Mouse (Mus musculus) testis, postnatal 10 days (tissue): ENCODE data around the gene Gimap3.

Experiments used
- DNase-seq: peaks from one replicate; pipeline ENCODE4 v3.0.0; 2021; ENCODE audit warnings: low spot score

The Gimap3 gene

GRCm38 (mm10) chr6:48742422-48743351 lies 28.0 kb downstream of the Gimap3 start:
- DNase-seq, result no peak

- DNase-seq, result no peak
These were observed 28.9 kb downstream of the Gimap3 start for GRCm38 (mm10) chr6:48741711-48742206.

DNA sequence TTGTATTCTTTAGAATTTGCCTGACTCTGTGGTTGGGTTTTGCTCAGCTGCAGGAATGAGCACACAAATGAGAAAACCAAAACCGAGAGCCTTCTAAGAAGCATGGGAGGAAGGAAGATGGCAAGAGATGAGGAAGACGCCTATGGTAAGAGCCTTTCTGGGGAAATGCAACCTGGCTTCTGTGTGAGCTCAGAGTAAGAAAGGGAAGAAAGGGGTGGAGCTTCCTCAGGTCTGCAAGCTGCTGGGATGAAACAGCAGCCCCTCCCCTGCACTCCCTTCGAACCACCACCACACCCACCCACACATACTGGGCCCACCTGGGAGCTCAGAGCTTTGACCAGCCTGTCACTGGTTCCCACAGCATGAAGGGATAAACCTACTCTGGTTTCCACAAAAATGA lies 29.4 kb downstream of the Gimap3 start:
- no peak for DNase-seq

GRCm38 (mm10) chr6:48740501-48741169 lies 30.0 kb downstream of the Gimap3 start:
- no peak for DNase-seq

GRCm38 (mm10) chr6:48739780-48740055 lies 30.9 kb downstream of the Gimap3 start:
- no peak for DNase-seq

GRCm38 (mm10) chr6:48738961-48739779 lies 31.5 kb downstream of the Gimap3 start, which contains the start of gene Gimap1:
Gene Gimap1, plus strand, starts transcription at chr6:48739054.
- DNase-seq, result no peak

GRCm38 (mm10) chr6:48737688-48738087 lies 33.0 kb downstream of the Gimap3 start:
- DNase-seq, result no peak

- no peak for DNase-seq
These were observed 33.6 kb downstream of the Gimap3 start for GRCm38 (mm10) chr6:48737053-48737452.

DNA sequence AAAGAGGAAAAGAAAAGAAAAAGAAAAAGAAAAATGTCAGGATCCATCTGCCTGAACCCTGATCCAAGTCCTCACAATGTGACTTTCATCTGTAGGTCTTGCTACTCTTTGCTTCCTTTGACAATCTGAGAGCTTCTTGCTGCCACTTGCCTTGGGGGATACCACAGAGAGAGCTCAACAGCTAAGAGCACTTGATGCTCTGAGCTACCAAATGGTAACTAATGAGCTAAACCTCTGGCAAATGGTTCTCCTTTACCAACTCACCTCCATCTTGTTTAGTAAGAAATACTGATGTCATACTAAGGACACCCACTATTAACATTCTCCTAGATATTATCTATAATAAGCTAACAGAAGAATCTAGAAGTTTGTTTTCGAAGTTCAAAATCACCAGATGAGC lies 37.0 kb downstream of the Gimap3 start:
- no peak for DNase-seq

DNA sequence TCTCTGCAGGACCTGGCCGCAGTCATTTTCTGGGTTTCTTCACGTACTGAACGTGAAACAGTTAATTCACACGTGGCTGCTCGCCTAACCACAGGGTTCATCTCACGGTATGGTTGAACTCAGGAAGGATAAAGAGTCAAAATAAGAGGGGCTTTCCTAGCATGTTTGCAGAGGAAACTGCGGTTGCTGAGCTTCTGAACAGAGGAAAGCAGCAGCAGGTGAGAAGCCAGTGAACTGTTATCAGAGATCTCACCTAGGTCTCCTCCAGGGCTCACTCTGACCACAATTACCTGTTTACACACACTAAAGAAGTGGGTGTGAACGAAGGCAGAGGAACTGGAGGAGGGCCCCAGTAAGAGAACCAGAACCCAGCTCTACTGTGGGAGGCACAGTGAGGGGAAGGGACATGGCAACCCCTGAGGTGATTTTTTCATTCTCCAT lies 37.8 kb downstream of the Gimap3 start:
- no peak for DNase-seq

DNA sequence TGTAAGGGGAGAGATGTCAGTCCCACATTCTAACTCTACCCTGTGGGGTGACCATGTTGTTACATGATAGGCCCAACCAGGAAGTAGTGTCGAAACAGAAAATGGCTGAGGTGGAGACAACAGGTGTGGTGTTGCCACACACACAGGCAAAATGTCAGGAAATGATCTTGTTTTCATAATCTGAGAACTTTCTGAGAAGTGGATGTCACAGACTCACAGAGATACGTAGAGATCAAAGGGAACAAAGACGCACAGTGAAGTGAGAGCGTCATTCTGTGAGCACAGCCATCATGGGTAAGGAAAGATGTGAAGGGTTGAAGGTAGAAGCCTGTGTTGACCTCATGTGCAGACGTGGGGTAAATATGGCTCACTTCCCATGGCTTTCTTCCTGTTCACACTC lies 42.9 kb downstream of the Gimap3 start:
- no peak for DNase-seq

GRCm38 (mm10) chr6:48725476-48725875 lies 45.2 kb downstream of the Gimap3 start:
- no peak for DNase-seq

DNA sequence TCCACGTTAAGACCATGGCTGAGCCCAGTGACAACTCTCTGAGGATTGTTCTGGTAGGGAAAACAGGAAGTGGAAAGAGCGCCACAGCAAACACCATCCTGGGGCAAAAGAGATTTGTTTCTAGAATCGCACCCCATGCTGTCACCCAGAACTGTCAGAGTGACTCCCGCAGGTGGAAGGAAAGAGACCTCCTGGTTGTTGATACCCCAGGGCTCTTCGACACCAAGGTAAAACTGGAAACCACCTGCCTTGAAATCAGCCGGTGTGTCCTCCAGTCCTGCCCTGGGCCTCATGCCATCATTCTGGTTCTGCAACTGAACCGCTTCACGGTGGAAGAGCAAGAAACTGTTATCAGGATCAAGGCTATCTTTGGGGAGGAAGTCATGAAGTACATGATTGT lies 47.2 kb downstream of the Gimap3 start:
- DNase-seq, result no peak

GRCm38 (mm10) chr6:48720326-48720725 lies 50.3 kb downstream of the Gimap3 start:
- DNase-seq, result no peak

DNA sequence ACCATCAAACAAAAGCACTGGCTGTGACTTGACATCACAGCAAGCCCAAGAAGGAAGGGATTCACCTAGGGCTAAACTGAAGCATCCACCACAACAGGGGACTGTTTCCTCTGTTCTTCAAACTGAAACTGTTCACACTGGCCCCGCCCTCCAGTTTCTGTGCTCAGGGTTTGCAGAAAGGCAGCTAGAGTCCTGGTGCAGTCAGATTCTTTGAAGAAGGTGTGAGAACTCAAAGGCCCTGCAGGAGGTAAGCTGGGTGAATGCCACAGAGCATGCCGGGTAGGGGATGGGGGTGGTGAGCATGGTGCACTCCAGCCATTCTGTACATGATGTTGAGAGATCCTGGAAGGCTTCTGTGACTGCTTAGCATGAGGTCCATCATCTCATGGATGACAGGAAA lies 52.2 kb downstream of the Gimap3 start, which contains the start of the genes Gm28053 and Gimap7:
TSS of gene Gm28053 (plus strand) at position 153 of the 400 bp plus-strand sequence.
TSS of gene Gimap7 (plus strand) at position 167 of the 400 bp plus-strand sequence.
- no peak for DNase-seq
